Mouse (Mus musculus): ENCODE data around the gene Elovl5.
A peak's percentile ranks its signal among the peaks of the same experiment; 100 is the strongest.

Gene Elovl5

DNA sequence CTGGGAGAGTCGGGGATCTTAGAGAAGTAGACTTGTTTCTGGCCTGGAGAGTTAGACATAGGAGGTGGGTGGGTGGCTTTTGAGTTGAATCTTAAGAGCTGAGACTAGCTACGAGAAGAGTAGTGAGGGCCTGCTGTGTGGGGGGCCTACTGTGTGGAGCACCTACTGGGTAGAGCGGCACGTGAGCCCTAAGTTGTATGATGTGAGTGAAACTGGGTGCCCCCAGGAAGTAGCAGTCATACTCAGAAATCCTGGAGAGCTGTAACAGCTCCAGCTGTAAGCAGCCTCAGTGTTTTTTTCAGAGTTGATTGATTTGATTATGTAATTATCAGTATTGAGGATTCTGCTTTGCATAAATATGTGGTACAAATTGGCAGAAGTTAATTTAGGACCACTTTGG, 11.6 kb downstream of the Elovl5 start:
- no peak for DNase-seq (ENCODE audit: low spot score in 2 of 2)

DNA sequence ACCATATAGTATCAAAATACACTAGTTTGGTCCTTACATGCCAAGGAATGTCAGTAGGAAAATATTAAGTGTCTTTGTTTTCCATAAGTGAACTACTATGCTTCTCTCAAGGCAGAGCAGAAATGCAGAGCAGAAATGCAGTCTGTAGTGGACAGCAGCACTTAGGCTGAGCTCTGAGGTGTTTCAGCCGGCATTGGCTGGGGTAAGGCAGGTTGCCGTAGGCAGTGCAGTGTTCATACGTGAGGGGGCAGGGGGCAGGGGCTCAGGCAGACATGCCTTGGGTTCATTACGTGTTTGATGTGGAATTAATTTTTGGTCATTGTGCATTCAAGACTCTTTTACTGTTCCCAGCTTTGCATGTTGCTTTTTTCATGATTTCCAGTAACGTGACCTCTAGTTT, 12.1 kb downstream of the Elovl5 start:
- DNase-seq (ENCODE audit: low spot score in 2 of 2): no peak

DNA sequence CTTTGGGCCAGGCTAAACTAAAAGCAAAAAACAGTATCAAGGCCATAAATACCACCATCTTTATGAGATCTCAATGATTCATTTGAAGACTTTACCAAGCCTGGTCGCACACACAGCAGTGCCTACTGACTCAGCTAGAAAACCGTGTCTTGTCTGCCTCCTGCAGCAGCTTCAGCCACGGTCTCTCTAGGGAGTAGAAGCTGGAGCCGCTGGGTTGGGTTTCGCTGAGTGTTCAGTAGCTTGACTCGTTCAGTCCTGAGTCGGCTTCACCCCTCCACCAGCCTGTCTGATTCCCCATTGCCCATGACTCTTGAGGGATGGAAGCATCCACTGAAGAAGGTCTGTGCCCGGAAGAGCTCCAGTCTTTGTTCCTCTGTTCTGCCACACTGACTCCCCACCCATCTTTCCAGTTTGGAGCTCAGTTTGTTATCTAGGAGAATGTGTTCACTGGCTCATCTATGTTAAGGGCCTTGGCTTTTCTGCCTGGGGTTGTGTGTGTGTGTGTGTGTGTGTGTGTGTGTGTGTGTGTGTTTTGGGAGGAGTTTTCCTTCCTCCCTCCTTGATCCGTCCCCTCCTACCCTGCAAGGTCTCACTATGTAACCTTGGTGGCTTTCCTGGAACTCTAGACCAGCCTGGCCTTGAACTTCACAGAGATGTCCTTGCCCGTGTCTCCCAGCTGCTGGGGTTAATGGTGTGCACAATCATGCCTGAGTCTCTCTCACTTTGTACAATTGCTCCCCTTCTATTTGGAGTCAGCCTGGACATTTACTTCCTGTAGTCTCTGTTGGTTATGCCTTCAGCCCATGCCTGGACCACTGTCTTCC, 13.1 kb downstream of the Elovl5 start:
- DNase-seq (ENCODE audit: low spot score in 2 of 2): no peak

DNA sequence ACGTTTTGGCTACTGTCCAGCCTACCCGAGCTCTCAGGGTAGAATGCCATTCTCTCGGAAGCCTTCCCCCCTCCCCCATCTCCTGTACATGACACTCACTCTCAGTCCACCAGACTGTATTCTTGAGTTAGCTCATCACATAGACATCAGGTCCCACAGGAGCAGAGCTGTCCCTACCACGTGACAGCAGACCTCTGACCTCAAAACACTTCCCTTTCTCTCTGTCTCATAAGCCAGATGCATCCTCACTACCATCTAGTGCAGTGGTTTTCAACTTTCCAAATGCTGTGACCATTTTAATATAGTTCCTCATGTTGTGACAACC, 13.7 kb downstream of the Elovl5 start:
- DNase-seq (ENCODE audit: low spot score in 2 of 2): peak in 1 of 2 experiments; percentile 45

DNA sequence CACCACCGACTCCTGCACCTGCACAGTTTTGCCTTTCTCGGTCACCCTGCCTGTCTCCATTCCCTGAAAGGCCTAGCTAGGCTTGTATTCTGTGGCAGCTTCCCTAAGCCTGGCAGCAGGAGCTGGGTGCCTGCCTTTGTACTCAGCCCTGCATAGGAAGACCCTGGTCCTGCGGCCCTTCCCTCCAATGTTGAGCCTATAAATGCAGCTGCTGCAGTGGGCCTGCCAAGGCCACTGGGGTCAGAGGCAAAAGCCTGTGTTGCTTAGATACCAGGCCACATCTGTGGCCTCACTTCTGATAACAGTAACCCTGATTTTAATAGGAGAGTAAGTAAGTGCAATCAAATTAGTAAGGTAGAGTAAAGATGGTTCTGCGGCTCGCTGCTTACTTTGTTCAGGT, 14.6 kb downstream of the Elovl5 start:
- DNase-seq (ENCODE audit: low spot score in 2 of 2): no peak

DNA sequence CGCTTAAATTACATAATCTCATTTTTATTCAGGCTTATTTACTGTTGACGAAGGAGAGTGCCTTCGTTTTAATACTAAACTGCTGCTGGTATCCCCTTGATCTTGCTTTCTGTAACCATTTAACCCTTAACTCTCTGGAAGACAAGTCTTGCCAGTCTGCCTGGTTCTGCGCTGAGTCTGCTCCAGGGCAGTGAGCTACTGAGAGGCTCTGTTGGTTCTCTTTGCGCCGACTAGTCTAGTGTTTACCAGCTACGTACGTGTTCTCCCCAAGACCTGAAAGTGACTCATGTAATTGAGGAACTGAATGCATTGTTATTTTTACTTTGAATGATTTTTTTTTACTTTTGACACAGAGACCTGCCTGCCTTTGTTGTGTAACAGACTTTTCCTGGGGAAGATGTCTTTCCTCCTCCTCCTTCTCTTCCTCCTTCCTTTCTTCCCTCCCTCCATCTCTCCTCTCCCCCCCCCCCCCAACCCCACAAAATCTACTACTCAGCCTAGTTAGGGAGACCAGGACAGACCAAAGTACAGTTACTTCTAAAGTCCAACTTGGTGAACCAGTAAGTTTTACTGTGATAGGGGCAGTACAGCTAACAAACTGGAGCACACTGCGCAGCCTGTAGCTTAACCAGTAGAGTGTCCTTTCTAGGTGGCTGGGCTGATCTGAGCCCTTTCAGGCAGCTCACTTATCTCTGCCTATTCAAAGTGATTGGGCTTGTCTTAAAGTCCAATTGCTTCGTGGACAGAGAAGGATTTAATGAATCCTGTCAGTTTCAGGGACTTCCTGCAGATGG, 18.9 kb downstream of the Elovl5 start:
- DNase-seq (ENCODE audit: low spot score in 2 of 2): no peak

DNA sequence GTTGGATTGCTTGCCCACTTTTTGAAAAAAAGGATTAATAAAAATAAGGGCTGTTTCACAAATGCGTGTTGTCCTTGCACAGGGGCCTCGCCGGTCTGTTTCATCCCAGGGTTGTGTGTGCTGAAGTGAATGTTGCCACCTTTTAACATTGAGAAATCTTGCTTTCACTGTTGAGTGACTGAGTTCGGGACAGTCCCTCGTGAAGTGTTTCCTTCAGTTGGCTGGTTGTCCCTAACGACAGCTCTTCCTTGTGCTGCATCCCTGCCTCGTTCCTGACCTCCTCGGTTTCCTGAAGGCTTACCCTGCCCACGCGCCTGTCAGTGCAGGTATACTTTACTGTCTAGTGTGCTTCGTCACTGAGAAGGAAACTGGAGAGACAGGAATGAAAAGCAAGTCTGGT, 20.7 kb downstream of the Elovl5 start:
- no peak for DNase-seq (ENCODE audit: low spot score in 2 of 2)

DNA sequence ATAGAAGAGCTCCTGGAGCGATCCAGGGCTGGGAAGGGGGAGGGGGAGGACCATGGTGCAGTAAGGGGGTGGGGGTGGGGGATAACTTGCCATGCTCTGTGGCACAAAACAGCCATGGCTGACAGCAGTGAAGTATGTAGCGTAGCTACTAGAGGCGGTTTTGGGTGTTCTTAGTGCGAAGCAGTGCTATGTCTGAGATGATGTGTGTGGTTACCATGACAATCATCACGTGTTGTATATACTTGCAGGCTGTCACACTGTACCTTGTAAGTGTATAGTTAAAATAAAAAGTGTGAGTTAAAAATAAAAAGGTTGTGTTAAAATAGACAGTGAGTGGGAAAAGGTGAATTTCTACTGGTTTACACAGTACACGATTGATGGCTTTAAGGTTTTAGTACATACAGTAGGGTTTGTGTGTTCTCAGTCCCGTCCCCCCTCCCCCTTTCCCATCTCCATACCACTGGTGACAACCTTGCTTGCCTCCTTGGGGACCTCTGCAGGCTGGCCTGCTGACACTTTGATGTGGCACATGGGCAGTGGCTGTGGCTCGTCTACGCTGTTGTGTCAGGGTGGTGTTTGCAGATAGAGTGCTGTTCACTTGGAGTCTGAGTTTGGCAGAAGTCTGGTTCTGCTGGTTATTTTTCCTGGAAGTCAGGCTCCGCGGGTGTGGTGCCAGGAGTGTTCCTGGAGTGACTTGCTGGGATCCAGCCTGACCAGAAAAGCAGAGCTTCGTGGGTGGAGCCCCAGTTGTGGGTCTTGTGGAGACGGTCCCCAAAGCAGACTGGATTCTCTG, 21.8 kb downstream of the Elovl5 start:
- peak; percentile 57 to 65 for DNase-seq (ENCODE audit: low spot score in 2 of 2)

DNA sequence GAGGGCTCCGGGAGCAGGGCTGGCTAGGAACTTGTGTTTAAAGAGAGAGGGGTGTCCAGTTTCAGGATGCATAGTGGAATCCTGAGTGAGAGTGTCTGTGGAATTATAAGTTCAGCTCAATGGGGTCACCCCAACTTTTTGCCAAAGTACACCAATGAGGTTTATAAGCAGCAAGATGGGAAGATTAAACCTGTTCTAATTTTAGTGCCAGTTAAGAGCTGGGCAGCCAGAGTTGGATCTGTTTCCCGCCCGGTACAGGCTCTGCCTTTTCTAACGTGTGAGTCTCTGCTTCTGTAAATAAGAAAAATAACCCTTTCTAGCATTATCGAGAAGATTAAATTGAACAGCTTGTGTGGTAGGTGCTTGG, 22.4 kb downstream of the Elovl5 start:
- DNase-seq (ENCODE audit: low spot score in 2 of 2): no peak

DNA sequence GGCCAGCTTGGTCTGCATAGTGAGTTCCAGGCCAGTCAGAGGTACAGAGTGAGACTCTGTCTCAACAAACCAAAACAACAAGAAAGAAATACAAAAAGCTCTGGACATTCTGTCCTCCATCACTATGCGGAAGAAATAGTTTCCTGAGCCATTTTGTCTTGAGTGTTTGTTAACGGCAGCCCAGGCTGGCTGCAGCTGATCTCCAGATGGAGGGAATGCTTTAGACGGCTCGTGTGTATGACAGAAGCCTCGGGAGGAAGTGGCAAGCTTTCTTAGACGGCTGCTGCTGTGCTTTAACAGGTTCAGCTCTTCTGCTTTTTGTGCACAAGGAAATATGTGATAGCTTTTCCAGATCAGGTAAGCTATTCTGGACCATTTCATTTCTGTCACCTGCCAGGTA, 23.9 kb downstream of the Elovl5 start:
- DNase-seq (ENCODE audit: low spot score in 2 of 2): no peak

DNA sequence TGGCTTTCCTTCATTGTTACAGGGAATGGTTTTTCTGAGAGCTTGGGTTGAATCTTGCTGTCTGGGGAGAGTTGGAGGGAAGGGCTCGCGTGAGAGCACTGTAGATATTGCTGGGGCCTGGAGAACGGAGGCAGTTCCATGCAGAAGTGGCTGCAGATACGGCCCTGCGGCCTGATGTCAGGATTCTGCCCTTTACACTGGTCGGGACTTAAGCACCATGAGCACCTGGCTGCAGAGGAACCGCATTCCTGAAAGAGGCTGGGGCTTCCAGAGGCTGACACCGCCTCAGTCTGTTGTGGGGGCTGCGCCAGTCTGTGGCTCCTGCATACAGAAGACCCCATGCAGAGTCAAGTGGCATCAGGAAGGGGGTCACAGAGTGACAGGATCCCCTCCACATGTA, 24.7 kb downstream of the Elovl5 start:
- DNase-seq (ENCODE audit: low spot score in 2 of 2): no peak

DNA sequence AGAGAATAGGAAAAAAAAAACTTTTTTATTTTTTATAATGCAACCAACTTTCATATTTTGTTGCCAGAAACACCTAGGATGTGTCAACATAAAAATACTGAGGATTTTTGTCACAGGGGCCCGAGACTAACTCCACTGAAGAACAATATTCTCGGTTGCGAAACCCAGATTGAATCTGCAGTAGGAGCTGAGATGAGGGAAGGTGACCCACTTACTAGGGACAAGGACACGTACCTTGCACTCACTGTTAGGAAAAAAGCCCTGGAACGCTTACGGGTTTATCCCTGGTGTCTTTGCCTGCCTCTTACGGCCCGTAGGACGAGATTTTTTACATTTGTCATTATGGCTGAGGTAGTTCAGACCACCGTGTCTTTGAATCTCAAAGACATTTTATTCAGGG, 25.2 kb downstream of the Elovl5 start:
- no peak for DNase-seq (ENCODE audit: low spot score in 2 of 2)

DNA sequence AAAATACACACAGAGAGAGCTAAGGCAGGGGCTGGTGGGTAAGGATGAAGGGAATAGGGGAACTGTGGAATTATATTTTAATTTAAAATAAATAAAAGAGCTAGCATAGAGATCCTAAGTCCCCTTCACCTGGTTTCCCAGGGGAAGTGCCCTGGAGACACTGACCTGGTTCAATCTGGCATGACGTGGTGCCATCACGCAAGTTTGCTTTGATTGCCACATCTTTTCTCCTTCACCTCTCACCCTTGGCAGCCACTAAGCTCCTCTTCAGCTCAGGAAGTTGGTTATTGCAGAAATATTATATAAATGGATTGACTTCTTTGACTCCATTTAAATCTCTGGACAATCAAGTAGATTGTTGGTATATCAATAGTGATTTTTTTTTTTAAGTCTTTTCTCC, 26.2 kb downstream of the Elovl5 start:
- no peak for DNase-seq (ENCODE audit: low spot score in 2 of 2)

DNA sequence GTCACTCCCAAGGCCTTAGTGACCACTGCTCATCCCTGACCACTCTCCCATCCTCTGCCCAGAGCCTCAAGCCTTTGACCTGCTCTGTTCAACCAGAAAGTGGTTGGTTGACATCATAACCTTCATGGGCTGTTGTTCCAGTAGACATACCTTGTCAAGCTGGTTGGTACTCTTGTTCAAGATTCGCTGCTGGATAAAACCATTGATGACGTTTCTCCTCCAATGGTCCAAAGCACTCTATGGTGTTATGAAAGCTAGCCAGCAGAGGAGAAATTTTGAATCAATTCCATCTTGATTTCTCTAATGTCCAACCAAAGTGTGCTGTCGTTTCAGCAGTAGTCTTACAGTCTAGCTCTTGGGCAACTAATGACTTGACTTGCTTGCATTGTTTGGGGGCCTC, 27.0 kb downstream of the Elovl5 start:
- no peak for DNase-seq (ENCODE audit: low spot score in 2 of 2)

DNA sequence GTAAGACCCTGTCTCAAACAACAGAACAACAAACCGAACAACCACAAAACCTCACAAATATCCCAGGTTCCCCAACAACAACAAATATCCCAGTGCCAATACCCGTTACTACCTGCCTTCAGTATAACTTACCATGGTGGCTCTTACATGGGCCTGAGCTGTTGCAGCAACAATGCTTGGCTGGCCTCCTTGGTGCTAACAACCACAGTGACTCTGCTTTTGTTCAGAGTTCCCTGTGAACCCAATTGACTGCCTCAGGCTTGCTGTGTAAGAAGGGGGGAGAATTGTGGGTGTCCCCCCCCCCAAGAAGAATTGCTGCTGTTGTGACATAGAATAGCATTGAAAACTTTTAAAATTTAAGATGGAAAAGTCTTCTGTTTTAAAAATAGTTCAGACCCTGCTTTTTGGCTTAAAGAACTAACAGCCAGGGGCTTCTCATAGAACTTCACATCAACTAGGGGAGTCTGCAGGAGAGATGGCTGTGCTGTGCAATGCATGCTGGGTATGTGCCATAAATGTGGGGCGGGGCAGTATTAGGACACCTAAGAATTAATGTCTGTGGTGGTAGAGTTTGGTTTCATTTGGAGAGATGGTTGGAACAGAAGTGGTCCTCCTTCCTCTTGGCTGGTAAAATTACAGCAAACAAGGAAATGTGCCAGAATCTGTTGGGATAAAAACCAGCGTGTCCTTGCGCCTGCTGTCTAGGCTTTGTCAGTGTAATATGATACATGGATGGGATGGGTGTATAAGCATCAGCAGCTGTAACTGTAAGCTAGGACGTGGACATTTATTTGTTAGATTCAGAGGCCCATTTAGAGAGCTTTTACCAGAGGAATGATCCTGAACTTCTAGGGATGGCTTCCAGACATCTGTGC, 28.9 kb downstream of the Elovl5 start:
- DNase-seq (ENCODE audit: low spot score in 2 of 2): no peak

DNA sequence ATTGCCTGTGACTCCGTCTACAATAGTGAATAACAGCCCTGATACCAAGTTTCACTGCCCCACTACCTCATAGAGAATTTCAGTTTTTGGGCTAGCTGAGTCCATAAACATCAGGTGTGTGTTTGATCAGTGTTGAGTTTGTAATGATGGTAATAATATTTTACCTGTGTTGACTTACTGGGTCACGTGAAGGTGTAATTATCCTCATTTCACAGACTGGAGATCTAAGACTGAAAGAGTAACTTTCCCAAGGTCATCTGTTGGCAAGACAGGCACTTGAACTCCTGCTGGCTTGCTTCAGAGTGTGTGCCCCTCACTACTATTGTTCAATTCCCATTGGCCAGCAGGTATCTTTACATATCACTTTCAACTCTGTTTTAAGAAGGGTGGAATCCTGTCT, 31.1 kb downstream of the Elovl5 start:
- DNase-seq (ENCODE audit: low spot score in 2 of 2): no peak

DNA sequence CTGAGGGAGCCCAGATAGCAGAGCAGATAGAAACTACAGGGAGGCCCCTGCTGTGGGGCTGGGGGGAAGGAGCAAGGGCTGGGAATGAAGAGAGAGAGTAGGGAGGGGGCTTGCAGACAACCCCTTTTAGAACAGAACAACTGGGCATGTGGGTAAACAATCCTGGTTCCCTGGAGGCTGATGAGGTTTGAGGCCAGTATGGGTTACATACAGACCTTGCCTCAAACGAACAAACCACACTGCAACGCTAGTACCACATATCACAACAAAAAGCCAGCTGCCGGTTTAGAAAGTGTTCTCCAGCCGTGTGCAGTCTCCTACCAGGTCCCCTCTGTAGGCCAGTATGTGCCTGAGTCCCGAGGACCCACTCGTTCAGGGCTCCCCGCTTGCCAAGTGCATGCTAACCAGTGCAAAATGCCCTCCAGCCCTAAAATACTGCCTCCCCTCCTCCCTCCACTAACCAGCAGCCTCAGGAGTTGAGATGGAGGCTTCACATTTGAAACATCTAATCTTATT, 32.6 kb downstream of the Elovl5 start:
- DNase-seq (ENCODE audit: low spot score in 2 of 2): no peak

DNA sequence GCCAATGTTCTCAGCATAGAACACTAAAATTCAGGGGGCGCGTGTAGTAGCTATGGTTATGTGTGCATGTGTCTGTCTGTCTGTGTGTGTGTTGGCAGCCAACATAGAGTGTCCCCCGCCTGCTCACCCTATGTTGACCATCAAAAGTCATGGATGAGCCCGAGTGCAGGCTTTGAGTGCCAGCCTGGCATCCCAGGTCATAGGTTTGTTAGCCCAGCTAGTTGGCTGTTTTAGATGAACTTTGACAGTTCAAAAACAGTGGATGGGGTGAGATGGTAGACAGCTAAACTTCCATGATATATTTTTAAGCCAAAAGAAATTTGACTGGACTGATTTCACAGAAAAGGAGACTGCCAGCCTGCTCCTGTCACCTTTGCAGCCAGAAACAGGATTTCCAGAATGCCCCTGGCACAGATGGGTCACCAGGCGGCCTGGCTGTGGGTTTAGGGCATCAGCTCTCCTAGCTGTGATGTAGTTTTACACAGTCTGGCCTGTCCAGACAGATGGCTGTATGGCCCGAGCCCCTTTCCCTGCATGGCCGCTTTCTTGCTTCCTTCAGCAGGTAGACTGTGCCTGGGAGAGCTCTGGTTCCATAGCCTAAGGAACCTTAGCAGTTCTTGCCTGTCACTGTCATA, 33.8 kb downstream of the Elovl5 start:
- DNase-seq (ENCODE audit: low spot score in 2 of 2): no peak

DNA sequence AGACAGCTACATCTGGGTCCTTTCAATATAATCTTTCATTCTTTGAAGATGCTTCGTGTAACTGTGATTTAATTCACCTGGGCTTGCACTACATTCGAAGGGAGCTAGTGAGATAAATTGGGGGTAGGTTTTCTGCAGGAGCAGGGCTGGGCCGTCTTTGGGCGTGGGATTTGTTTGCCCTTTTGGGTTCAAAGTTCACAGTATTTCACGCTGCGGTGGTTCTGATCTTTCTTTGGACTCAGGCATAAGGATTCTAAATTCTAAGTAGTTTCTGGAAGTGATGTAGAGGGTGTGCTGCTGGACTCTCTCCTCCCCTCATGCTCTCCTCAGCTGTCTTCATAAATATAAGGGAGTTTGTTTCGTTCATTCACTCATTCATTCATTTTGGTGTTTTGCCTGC, 34.8 kb downstream of the Elovl5 start:
- DNase-seq (ENCODE audit: low spot score in 2 of 2): no peak

DNA sequence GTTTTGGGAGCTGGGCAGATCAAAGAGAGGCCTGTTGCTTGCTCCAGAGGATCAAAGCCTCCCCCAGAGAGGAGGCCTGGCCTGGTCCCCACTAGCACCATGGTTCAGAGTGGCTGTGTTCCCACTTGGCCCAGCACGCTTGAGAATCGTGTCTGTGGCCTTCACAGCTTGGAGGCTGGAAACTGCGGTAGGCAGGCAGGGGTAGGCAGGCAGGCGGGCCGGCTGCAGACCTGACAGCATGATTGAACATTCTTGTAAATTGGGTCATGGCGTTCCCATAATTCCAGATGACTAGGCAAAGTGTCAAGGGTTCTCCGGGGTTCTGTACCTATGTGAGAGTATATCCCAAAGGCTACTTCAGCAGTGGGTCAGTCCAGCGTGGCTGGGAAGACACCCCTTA, 35.9 kb downstream of the Elovl5 start:
- no peak for DNase-seq (ENCODE audit: low spot score in 2 of 2)

DNA sequence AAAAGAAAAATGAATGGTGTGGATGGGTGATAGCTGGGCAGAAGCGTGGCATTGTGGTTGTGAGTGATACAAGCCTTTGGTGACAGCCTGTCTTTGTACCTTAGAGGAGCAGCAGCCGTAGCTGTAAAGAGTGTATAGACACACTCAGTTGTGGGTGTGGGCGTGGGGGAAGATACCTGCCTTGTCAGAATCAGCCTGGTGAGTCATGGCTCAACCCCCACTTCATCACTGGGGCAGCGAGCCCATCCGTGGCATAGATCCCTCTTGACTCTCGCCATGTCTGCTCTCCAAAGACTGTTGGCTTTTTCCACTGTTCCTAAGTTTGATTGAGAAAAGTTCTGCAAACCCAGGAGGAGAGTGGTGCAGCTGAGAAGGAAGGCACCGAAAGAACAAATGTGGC, 37.3 kb downstream of the Elovl5 start:
- DNase-seq (ENCODE audit: low spot score in 2 of 2): no peak
